Mouse (Mus musculus) frontal cortex, postnatal 25 days (tissue): Measurements from ENCODE around the gene Ahdc1.

Experiments used
- DNase-seq, 2 experiments: peaks; one replicate each; pipeline ENCODE4 v3.0.0; 2022; ENCODE audit warnings: low spot score in 2 of 2

The Ahdc1 gene

GRCm38 (mm10) chr4:133055163-133055951, 44.3 kb downstream of the Ahdc1 start:
- DNase-seq: no peak

DNA sequence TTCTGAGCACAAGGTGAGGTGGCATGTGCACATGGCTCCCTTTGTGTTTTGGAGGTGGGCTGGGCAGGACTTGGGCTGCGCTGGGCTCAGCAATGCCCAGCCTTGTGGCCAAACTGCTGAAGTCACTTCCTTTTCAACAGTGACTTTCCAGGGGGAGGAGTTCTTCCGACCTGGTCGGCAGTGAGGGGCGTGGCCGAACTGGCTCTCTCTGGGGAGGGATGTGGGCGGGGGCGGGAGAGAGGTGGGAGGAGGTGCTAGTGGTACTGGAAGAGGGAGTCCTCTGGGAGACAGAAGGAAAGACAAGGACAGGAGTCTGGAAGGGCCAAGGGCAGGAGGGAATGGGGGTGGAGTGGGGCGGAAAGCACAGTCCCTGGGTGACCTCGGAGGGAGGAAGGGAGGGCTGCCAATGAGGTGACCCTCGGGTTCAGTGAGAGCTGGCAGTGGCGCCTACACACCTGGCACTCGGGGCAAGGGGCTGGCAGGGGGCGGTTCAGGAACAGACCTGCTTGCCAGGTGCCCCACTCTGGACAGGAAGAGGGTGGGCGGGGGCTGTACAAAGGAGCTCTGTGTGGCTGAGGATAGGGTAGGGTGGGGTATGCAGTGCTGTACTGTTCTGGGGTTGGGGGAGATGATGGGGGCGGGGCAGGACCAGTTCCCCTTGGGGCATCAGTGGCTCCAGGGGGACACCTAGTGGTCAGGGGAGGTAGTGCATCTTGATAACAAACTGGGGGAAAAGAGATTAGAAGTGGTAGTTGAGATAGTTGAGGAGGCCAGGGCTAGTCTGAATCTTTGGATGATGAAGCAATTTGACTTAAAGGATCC, 45.2 kb downstream of the Ahdc1 start:
- DNase-seq: peak; percentile 67

- DNase-seq: no peak
These were observed 46.5 kb downstream of the Ahdc1 start for GRCm38 (mm10) chr4:133057389-133058122.

DNA sequence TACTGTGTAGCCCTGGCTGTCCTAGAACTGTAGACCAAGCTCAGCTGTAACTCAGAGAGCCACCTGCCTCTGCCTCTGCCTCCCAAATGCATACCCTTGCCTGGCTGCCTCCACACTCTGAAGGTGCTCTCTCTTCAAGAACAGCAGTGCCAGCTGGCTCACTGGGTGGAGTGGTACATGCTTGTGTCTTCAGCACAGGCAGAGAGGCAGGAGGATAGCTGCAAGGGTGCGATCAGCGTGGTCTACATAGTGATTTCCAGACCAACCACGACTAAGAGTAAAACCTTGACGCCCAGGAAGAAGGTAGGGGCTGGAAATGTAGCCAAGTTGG, 47.0 kb downstream of the Ahdc1 start:
- DNase-seq: no peak

DNA sequence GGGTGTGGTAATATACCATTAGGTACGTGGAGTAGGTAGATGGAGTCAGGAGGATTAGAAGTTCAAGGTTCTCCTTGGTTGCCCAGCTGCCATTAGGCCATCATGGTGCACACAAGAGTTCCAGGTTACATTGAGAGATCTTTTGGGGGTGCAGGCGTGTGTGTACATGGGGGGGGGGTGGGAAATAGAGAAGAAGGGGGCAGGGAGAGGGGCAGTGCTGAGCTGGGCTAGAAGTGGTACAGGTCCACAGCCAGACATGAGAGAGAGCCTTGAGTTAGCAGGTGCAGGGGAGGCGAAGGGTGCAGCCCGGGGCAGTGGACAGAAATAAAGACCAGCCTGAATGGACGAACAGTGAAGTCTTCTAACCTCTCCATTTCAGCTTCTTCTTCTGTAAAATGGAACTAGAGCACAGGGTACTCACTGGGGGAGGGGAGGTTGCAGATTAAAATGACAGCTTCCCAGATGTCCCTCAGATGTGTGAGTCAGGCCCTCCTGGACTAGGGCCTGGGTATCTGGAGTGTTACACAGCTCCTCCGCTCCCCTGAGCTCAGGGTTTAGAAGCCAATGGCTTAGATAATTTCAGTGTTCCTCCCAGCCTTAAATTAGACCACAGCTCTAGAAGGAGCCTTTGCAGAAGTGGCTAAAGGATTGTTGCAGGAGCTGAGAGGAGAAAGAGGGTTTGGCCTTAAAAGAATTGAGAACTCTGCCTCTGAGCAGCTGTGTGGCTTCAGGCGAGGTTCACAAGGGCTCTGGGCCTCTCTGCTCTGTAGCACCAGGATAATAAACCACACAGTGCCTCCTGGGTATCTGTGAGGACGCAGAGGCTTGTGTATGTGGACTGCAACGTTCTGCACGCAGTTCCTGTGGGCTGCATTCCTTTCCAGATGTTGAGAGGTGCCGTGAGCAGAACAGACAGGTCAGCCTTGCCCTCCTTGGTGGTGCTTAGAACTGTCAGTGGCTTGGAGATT, 47.7 kb downstream of the Ahdc1 start:
- DNase-seq: no peak

DNA sequence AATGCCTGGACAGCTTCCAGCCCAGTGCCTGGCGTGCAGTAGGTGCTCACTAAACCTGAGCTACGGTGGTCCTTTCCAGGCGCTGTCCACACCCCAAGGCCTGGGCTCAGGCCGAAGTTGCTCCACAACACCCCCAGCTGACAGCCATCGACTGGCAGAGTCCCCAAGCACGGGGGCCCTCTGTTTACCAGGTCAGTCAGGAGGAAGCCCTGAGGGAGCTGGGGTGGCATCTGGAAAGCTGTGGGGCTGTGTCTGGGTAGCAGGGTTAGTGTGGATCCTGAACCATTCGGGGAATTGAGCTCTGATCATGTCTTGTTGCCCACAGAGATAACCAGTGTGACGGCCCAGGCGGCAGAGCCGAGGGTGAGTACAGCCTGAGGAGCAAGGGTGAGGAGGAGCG, 49.6 kb downstream of the Ahdc1 start:
- no peak for DNase-seq

DNA sequence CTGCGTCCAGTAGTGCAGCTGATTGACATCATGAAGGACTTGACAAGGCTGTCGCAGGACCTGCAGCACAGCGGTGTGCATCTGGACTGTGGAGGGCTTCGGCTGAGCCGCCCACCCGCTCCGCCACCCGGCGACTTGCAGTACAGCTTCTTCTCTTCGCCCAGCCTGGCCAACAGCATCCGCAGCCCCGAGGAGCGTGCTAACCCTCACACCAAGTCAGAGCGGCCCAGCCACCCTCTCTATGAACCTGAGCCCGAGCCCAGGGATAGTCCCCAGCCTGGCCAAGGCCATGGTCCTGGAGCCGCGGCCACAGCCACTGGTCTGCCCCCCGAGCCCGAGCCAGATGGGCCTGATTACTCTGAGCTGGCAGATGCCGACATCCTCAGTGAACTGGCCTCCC, 50.7 kb downstream of the Ahdc1 start:
- no peak for DNase-seq

DNA sequence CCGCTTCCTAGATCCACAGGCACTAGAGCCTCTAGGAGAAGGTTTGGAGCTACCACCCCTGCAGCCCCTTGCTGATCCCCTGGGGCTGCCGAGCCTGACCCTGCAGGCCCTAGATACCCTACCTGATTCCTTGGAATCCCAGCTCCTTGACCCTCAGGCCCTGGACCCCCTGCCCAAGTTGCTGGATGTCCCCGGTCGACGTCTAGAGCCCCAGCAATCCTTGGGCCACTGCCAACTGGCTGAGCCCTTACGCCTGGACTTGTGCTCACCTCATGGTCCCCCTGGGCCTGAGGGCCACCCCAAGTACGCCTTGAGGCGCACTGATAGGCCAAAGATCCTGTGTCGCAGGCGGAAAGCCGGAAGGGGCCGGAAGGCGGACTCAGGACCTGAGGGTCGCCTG, 51.2 kb downstream of the Ahdc1 start:
- DNase-seq: no peak

GRCm38 (mm10) chr4:133063203-133063602, 52.1 kb downstream of the Ahdc1 start:
- DNase-seq: no peak

DNA sequence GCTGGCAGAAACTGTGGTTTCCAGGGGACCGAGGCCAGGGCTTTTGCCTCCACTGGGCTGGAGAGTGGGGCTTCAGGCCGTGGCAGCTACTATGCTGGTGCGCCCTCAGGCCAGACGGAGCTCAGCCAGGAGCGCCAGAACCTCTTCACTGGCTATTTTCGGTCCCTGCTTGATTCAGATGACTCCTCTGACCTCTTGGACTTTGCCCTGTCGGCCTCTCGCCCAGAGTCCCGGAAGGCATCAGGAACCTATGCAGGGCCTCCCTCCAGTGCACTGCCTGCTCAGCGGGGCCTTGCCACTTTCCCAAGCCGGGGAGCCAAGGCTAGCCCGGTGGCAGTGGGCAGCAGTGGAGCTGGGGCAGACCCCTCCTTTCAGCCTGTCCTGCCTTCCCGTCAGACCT, 52.7 kb downstream of the Ahdc1 start:
- no peak for DNase-seq

- DNase-seq: no peak
These were observed 53.7 kb downstream of the Ahdc1 start for GRCm38 (mm10) chr4:133064791-133065190.

DNA sequence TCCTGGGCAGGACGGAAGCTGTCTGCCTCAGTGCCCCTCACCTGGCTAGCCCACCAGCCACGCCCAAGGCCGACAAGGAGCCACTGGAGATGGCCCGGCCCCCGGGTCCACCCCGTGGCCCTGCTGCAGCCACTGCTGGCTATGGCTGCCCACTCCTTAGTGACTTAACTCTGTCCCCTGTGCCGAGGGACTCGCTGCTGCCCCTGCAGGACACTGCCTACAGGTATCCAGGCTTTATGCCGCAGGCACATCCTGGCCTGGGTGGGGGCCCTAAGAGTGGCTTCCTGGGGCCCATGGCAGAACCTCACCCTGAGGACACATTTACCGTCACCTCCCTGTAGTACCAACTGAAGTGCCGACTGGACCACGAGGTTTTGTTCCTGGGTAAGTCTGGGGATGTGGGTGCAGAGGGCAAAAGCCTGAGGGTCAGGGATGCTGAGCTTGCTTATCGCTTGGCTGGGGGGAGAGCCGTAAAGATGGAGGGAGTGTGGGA, 54.9 kb downstream of the Ahdc1 start:
- no peak for DNase-seq

- DNase-seq: no peak
These were observed 57.5 kb downstream of the Ahdc1 start for GRCm38 (mm10) chr4:133068400-133069138.

DNA sequence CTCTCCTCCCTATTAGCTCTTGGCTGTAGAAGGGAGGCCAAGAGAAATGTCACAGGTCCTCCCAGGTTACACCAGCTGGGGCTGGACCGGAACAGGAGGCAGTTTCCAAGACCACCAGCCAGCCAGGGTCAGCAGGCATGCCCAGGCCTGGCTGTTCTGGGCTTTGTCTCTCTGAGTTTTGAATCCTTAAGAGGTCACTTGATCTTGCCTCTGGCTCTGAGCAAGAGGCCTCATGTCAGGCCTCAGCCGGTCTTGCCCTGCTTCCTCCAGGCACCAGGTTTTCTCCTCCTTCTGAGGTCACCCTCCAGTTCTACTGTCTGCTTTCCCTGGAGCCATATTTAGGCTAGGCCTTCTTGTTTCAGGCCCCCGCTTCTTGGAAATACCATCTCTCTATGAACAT, 59.3 kb downstream of the Ahdc1 start:
- DNase-seq: no peak

DNA sequence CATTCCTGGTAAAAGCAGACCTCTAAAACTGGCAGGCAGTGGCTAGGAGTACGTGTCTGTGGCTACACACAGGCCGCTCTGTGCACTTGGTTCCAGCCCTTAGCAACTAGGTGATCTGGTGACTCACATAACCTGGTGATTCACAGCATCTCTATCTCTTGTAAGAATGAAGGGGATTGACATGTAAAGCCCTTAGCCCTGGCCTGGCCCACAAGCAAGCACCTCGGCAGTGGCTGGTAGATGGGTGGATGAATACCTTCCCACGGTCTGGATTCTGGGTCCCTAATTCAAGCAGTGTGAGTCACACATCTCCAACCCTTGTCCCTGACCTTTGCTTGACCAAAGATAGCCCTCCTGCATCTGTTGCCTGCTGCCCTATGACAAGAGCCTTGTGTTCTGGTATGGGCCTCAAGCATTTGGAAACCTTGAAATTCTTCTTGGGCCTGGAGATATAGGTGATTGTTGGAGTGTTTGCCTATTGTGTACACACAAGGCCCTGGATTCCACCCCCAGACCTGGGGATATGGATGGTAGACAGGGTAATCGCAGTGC, 59.8 kb downstream of the Ahdc1 start:
- no peak for DNase-seq

- DNase-seq: no peak
These were observed 62.1 kb downstream of the Ahdc1 start for GRCm38 (mm10) chr4:133073192-133073591.

DNA sequence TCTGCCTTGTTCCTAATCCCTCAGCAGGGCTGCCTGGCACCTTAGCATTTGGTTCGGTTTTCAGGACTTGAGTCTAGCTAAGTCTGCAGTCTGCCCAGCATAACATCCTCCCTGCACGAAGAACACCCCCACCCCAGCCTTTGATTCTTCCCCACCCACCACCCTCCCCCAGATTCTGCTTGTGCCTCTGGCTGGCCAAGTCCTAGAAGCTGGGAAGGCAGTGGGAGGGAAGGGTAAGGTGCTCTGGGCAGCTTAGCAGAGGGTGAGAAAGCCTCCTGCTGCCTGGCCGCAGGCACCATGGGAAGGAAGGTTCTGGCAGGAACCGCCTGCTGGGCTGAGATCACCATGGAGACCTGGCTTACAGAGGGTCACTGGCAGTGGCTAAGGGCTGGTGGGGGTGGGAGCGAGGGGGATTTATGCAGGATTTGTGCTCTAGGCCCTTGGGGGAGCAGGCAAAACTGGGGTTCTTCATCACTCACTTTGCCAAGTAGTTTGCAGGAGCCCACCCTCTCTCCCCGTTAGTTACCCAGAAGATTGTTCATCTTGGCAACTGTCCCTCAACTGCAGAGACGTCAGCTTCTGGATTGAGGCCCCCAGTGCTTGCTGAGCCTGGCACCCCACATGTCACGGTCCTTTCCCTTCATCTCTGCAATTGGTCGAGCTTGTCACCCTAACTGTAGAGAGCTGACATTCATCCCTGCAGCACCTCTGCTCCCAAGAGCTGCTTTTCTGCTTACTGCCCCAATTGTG, 63.2 kb downstream of the Ahdc1 start:
- DNase-seq: no peak

GRCm38 (mm10) chr4:133074894-133075572, 64.0 kb downstream of the Ahdc1 start:
- no peak for DNase-seq

- no peak for DNase-seq
These were observed 67.9 kb downstream of the Ahdc1 start for GRCm38 (mm10) chr4:133078947-133079346.
